Mouse (Mus musculus): Measurements from ENCODE around the gene Mmp13. TPM values are rescaled to one million over a fixed set of nuclear protein-coding genes. Genes with fewer than 3 reads are reported as not detected.

Gene Mmp13
- polyA plus RNA-seq (2012; fragmentation: generic; extraction: Trizol) = 0.05 TPM

DNA sequence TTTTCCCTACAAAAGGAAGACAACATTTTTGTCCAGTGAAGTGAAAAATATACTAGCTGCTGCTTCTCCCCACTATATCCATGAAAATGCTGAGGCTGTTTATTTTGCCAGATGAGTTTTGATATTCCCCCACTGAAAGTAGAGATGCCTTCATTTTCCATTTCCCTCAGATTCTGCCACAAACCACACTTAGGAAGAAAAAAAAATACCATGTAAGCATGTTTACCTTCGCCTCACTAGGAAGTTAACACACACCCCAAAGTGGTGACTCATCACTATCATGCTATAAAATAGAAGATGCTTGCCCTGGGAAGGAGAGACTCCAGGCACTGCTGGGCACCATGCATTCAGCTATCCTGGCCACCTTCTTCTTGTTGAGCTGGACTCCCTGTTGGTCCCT is at the start of gene Mmp13:
Gene Mmp13 (plus strand): TSS at position 301 of the 400 bp plus-strand sequence.
- Histone ChIP-seq H3K79me2 (ENCODE audit: control insufficient read depth, insufficient read depth) (no peaks in the 10 kb centered on the region), H3K27me3 (ENCODE audit: control insufficient read depth, insufficient read depth, insufficient read length) (no peaks in the 10 kb centered on the region), H3K4me2 (ENCODE audit: low read depth) (no peak within 1 kb of the TSS), H3K36me3 (ENCODE audit: control insufficient read depth, insufficient read depth) (no peaks in the 10 kb centered on the region), H3K4me3 (no peak within 1 kb of the TSS), H3ac (ENCODE audit: control insufficient read depth, insufficient read length) (no peak within 1 kb of the TSS)
- TF ChIP-seq CEBPB (IDR thresholded peaks at IDR 0.05; ENCODE audit: insufficient read depth, poor library complexity, severe bottlenecking) (no peak), MYOD1 (IDR thresholded peaks at IDR 0.05; ENCODE audit: control insufficient read depth in 1 of 3, insufficient read length in 2 of 3, low read depth in 2 of 3) (no peak), REST (IDR thresholded peaks at IDR 0.05; ENCODE audit: insufficient read depth, insufficient read length) (no peak), POLR2AphosphoS2 (IDR thresholded peaks at IDR 0.05; ENCODE audit: insufficient read length, low read depth) (no peak), SRF (IDR thresholded peaks at IDR 0.05; ENCODE audit: control insufficient read depth, insufficient read length, low read depth) (no peak), E2F4 (IDR thresholded peaks at IDR 0.05; ENCODE audit: insufficient read depth) (no peak), USF1 (IDR thresholded peaks at IDR 0.05; ENCODE audit: low read depth) (no peak), POLR2A (IDR thresholded peaks at IDR 0.05; ENCODE audit: insufficient read length, low read depth) (no peak), MAX (IDR thresholded peaks at IDR 0.05; ENCODE audit: low read depth) (no peak)

DNA sequence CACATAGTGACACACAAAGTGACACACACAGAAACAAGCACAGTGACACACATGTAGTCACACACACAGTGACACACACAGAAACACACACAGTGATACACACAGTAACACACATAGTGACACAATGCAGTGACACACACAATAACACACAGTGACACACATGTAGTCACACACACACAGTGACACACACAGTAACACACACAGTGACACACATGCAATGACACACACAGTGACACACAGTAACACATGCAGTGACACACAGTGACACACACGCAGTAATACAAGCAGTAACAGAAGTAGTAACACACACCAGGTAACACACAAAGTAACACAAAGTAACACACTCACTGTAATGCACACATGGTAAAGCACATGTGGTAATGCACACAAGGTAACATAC is 33.7 kb upstream of the Mmp13 start:
- no peak overlapping the region for H3ac ChIP-seq (ENCODE audit: control insufficient read depth, insufficient read length)
- no peaks in the 10 kb centered on the region for H3K79me2 ChIP-seq (ENCODE audit: control insufficient read depth, insufficient read depth)
- no peaks in the 10 kb centered on the region for H3K36me3 ChIP-seq (ENCODE audit: control insufficient read depth, insufficient read depth)
- no peaks in the 10 kb centered on the region for H3K27me3 ChIP-seq (ENCODE audit: control insufficient read depth, insufficient read depth, insufficient read length)
- no peak overlapping the region for H3K4me3 ChIP-seq
- no peak overlapping the region for H3K4me2 ChIP-seq (ENCODE audit: low read depth)
- TF ChIP-seq MAX (IDR thresholded peaks at IDR 0.05; ENCODE audit: low read depth) (no peak), E2F4 (IDR thresholded peaks at IDR 0.05; ENCODE audit: insufficient read depth) (no peak), POLR2AphosphoS2 (IDR thresholded peaks at IDR 0.05; ENCODE audit: insufficient read length, low read depth) (no peak), POLR2A (IDR thresholded peaks at IDR 0.05; ENCODE audit: insufficient read length, low read depth) (no peak), SRF (IDR thresholded peaks at IDR 0.05; ENCODE audit: control insufficient read depth, insufficient read length, low read depth) (no peak), MYOG (IDR thresholded peaks at IDR 0.05; ENCODE audit: control insufficient read depth in 1 of 3, insufficient read depth in 1 of 3, insufficient read length in 2 of 3, low read depth in 2 of 3) (no peak)

DNA sequence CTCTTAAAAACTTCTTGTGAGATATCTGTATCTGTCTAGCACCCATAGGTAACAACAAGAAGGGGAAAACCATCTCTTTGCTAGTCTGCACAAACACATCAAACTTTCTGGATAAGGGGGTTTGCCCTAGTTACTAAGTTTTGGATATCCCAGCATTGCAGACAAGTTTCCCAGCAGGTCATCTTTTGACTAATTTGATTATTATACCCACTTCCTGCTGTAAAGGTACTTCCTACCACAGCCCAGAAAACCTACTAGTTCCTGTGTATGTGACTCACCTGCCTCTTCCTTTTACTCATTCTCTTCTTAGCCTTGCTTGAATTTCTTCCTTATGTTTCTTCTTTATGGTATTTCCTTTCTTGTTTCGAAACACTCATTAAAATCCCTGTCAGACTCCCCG is 32.3 kb upstream of the Mmp13 start:
- Histone ChIP-seq H3ac (ENCODE audit: control insufficient read depth, insufficient read length) (no peak overlapping the region), H3K79me2 (ENCODE audit: control insufficient read depth, insufficient read depth) (no peaks in the 10 kb centered on the region), H3K4me2 (ENCODE audit: low read depth) (no peak overlapping the region), H3K27me3 (ENCODE audit: control insufficient read depth, insufficient read depth, insufficient read length) (no peaks in the 10 kb centered on the region), H3K36me3 (ENCODE audit: control insufficient read depth, insufficient read depth) (no peaks in the 10 kb centered on the region), H3K4me3 (no peak overlapping the region)
- no peak for TF ChIP-seq TCF3 (IDR thresholded peaks at IDR 0.05; ENCODE audit: insufficient read length, low read depth)
- no peak for TF ChIP-seq E2F4 (IDR thresholded peaks at IDR 0.05; ENCODE audit: insufficient read depth)
- no peak for TF ChIP-seq SRF (IDR thresholded peaks at IDR 0.05; ENCODE audit: control insufficient read depth, insufficient read length, low read depth)
- TF ChIP-seq REST (IDR thresholded peaks at IDR 0.05; ENCODE audit: insufficient read depth, insufficient read length) = no peak
- TF ChIP-seq POLR2AphosphoS2 (IDR thresholded peaks at IDR 0.05; ENCODE audit: insufficient read length, low read depth) = no peak
- TF ChIP-seq TCF12 (IDR thresholded peaks at IDR 0.05; ENCODE audit: insufficient read depth, poor library complexity, severe bottlenecking) = no peak

DNA sequence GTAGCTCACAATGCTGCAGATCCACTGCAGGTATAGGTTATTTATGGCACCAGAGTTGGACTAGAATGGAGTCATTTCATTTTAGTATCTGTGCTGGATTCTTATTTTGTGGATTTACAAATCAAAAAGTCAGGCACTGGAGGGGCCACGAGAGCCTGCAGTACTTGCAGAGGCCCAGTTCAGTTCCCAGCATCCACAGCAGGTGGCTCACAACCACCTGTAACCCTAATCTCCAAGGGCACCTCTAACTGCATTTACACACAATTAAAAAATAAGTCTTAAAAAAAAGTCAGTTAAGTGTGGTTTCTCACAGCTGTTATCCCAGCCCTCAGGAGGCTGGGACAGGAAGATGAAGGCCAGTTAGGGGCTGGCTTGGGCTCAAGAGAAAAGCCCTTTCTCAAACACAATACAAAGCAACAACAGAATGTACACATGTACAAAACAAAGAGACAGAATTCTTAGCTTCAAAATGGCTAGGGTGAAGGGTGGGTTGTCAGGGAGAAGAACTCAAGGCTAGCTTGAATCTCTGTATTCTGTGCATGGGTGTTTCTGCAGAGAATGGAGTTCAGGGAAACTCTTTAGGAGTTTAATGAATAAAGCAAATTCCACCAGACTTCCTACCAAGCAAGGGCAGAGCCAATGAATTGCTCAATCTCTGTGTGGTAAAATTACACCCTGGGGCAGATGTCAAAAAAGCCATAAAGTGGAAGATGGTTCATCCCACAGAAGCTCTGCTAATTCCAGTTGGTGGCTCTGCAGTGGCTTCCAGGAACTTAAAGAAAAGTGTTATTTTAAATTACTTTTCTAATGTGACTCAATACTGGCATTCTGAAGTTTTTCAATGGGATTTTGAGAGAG is 19.3 kb upstream of the Mmp13 start:
- Histone ChIP-seq H3ac (ENCODE audit: control insufficient read depth, insufficient read length) (no peak overlapping the region), H3K36me3 (ENCODE audit: control insufficient read depth, insufficient read depth) (no peaks in the 10 kb centered on the region), H3K4me2 (ENCODE audit: low read depth) (no peak overlapping the region), H3K4me3 (no peak overlapping the region), H3K27me3 (ENCODE audit: control insufficient read depth, insufficient read depth, insufficient read length) (no peaks in the 10 kb centered on the region), H3K79me2 (ENCODE audit: control insufficient read depth, insufficient read depth) (no peaks in the 10 kb centered on the region)
- TF ChIP-seq TCF12 (IDR thresholded peaks at IDR 0.05; ENCODE audit: insufficient read depth, poor library complexity, severe bottlenecking) (no peak), POLR2A (IDR thresholded peaks at IDR 0.05; ENCODE audit: insufficient read length, low read depth) (no peak), TCF3 (IDR thresholded peaks at IDR 0.05; ENCODE audit: insufficient read length, low read depth) (no peak), CEBPB (IDR thresholded peaks at IDR 0.05; ENCODE audit: insufficient read depth, poor library complexity, severe bottlenecking) (peak; percentile 86), E2F4 (IDR thresholded peaks at IDR 0.05; ENCODE audit: insufficient read depth) (no peak), MAX (IDR thresholded peaks at IDR 0.05; ENCODE audit: low read depth) (no peak), MYOG (IDR thresholded peaks at IDR 0.05; ENCODE audit: control insufficient read depth in 1 of 3, insufficient read depth in 1 of 3, insufficient read length in 2 of 3, low read depth in 2 of 3) (no peak), REST (IDR thresholded peaks at IDR 0.05; ENCODE audit: insufficient read depth, insufficient read length) (no peak)

DNA sequence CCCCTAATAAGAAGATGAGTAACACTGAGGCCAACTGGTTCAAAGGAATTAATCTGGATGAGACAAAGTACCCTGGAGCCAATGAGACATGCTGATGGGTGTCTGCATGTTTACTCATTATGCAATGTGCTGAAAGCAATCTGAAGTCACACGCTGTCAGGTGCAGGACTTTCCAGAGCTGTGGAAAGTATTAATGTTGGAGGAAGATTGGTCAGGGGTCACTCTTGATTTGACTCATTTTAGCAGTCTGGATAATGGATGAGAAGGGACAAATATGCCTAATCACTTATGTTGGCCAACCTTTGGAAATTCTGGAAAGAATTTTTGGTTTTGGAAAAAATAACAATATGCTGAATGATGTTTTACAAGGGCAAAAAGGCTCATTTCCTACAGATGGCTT is 10.6 kb upstream of the Mmp13 start:
- no peaks in the 10 kb centered on the region for H3K79me2 ChIP-seq (ENCODE audit: control insufficient read depth, insufficient read depth)
- H3ac ChIP-seq (ENCODE audit: control insufficient read depth, insufficient read length) = no peak overlapping the region
- H3K4me3 ChIP-seq = no peak overlapping the region
- TF ChIP-seq CEBPB (IDR thresholded peaks at IDR 0.05; ENCODE audit: insufficient read depth, poor library complexity, severe bottlenecking) (0 out of 2 replicates have a peak, but pooled peaks have one; percentile 18), POLR2AphosphoS2 (IDR thresholded peaks at IDR 0.05; ENCODE audit: insufficient read length, low read depth) (no peak)
- no peaks in the 10 kb centered on the region for H3K36me3 ChIP-seq (ENCODE audit: control insufficient read depth, insufficient read depth)
- H3K4me2 ChIP-seq (ENCODE audit: low read depth) = no peak overlapping the region
- H3K27me3 ChIP-seq (ENCODE audit: control insufficient read depth, insufficient read depth, insufficient read length) = no peaks in the 10 kb centered on the region
